Mouse (Mus musculus) cerebellum, adult (tissue): ENCODE results near the gene Ocm.

Experiments
- ATAC-seq: cut with Nextera tagmentation; 2 replicates; pipeline ENCODE4 v1.9.2; 2017; ENCODE audit warnings: mild to moderate bottlenecking, moderate library complexity, mixed read lengths; ENCODE audit not compliant: insufficient number of reproducible peaks, low FRiP score, low TSS enrichment

Ocm gene

GRCm38 (mm10) chr5:144026620-144027263 lies at the start of gene Ocm:
Ocm (minus strand) TSS chr5:144026670.
- no peak for ATAC-seq

- no peak for ATAC-seq
These were observed 44.8 kb upstream of the Ocm start for GRCm38 (mm10) chr5:144071249-144071648.

GRCm38 (mm10) chr5:144070064-144070463 lies 43.6 kb upstream of the Ocm start:
- ATAC-seq: no peak

- no peak for ATAC-seq
These were observed 39.6 kb upstream of the Ocm start for GRCm38 (mm10) chr5:144066036-144066435.

GRCm38 (mm10) chr5:144064093-144064492 lies 37.6 kb upstream of the Ocm start:
- no peak for ATAC-seq

GRCm38 (mm10) chr5:144054340-144054739 lies 27.9 kb upstream of the Ocm start:
- no peak for ATAC-seq

GRCm38 (mm10) chr5:144053450-144053849 lies 27.0 kb upstream of the Ocm start:
- no peak for ATAC-seq

- ATAC-seq: no peak
These were observed 24.8 kb upstream of the Ocm start for GRCm38 (mm10) chr5:144051268-144051667.

GRCm38 (mm10) chr5:144049881-144050280 lies 23.4 kb upstream of the Ocm start:
- no peak for ATAC-seq

- no peak for ATAC-seq
These were observed 20.9 kb upstream of the Ocm start for GRCm38 (mm10) chr5:144047324-144047723.

GRCm38 (mm10) chr5:144043166-144043565 lies 16.7 kb upstream of the Ocm start:
- no peak for ATAC-seq

- ATAC-seq: peak; percentile 49; the same call in 1 of the 2 replicates
These were observed 14.4 kb upstream of the Ocm start for GRCm38 (mm10) chr5:144040720-144041364.

GRCm38 (mm10) chr5:144039886-144040285 lies 13.4 kb upstream of the Ocm start:
- no peak for ATAC-seq

- no peak for ATAC-seq
These were observed 12.7 kb upstream of the Ocm start for GRCm38 (mm10) chr5:144039156-144039675.

GRCm38 (mm10) chr5:144036952-144037351 lies 10.5 kb upstream of the Ocm start:
- ATAC-seq: no peak

GRCm38 (mm10) chr5:144034567-144034966 lies 8.1 kb upstream of the Ocm start:
- ATAC-seq: no peak

GRCm38 (mm10) chr5:144032491-144032890 lies 6.0 kb upstream of the Ocm start:
- no peak for ATAC-seq

- ATAC-seq: no peak
These were observed 10.6 kb downstream of the Ocm start for GRCm38 (mm10) chr5:144015845-144016244.

GRCm38 (mm10) chr5:144015312-144015650 lies 11.2 kb downstream of the Ocm start:
- ATAC-seq: no peak

GRCm38 (mm10) chr5:144014551-144015311 lies 11.7 kb downstream of the Ocm start, which contains the start of gene Ccz1:
Ccz1 (minus strand) TSS chr5:144014877.
- ATAC-seq: peak; percentile 92; the same call in 1 of the 2 replicates
